Mouse (Mus musculus): ENCODE data around the gene Olfr161.
A peak's percentile ranks its signal among the peaks of the same experiment; 100 is the strongest.
"Not testable (repeated sequence)": the region's sequence is repeated elsewhere in the genome, so short reads cannot be mapped to it uniquely, and the experiment has no call there.

Gene Olfr161

DNA sequence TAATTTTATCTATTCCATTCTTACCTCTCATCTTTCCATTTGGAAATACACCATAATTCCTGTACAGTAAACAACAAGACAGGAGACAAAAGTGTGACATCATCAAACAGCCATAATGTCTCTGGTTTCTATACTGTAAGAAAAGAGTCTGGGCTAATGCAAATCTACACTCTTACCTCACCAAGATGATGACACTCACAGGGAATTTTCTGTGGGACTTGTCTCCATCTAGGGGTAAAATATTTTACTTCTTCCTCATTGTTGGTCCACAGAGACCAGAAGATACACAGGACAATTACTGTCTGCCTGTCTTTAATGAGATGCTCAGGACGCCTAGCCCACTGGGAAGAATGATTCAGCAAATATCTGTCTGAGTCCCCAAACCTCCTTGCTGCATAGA lies at the start of gene Olfr161:
Olfr161 (plus strand) TSS at position 352 of the 400 bp plus-strand sequence.
- DNase-seq (ENCODE audit: inconsistent ontology term) = no peak

- no peak for DNase-seq (ENCODE audit: inconsistent ontology term)
Measured at GRCm38 (mm10) chr16:3563553-3563952, 27.3 kb upstream of the Olfr161 start.

GRCm38 (mm10) chr16:3577658-3578057 lies 13.2 kb upstream of the Olfr161 start:
- not testable (repeated sequence) for DNase-seq (ENCODE audit: inconsistent ontology term)

- not testable (repeated sequence) for DNase-seq (ENCODE audit: inconsistent ontology term)
Measured at GRCm38 (mm10) chr16:3578227-3578848, 12.5 kb upstream of the Olfr161 start.

GRCm38 (mm10) chr16:3631376-3631775 lies 40.5 kb downstream of the Olfr161 start:
- DNase-seq (ENCODE audit: inconsistent ontology term) = not testable (repeated sequence)

GRCm38 (mm10) chr16:3632572-3633361 lies 41.9 kb downstream of the Olfr161 start:
- peak; percentile 42 for DNase-seq (ENCODE audit: inconsistent ontology term)
